Mouse (Mus musculus) stomach, embryonic 16.5 days (tissue): ENCODE results near the gene Man1b1. TPM values are rescaled to one million over a fixed set of nuclear protein-coding genes. Genes with fewer than 3 reads are reported as not detected.

Experiments
- ATAC-seq: fragments of 200-750 bp; cut with Nextera tagmentation; 2 replicates; pipeline ENCODE4 v1.8.0; 2017; ENCODE audit warnings: moderate number of reproducible peaks, moderate TSS enrichment; ENCODE audit not compliant: insufficient read depth, low FRiP score
- H3K27ac ChIP-seq: fragments of 300-500 bp; sonication (generic); 2 replicates; pipeline ENCODE4 v1.5.1; 2014; ENCODE audit warnings: low read length
- H3K27me3 ChIP-seq: fragments of 300-500 bp; sonication (generic); 2 replicates; pipeline ENCODE4 v1.6.1; 2014; ENCODE audit warnings: low read length, control low read depth, mixed read lengths; ENCODE audit not compliant: control insufficient read depth, insufficient read depth
- H3K36me3 ChIP-seq: fragments of 300-500 bp; sonication (generic); 2 replicates; pipeline ENCODE4 v1.6.1; 2014; ENCODE audit warnings: low read length; ENCODE audit not compliant: control insufficient read depth, insufficient read depth
- H3K4me1 ChIP-seq: fragments of 300-500 bp; sonication (generic); 2 replicates; pipeline ENCODE4 v1.6.1; 2014; ENCODE audit warnings: low read length, control low read depth, mixed read lengths; ENCODE audit not compliant: control insufficient read depth, insufficient read depth
- H3K4me2 ChIP-seq: fragments of 300-500 bp; sonication (generic); 2 replicates; pipeline ENCODE4 v1.6.1; 2014; ENCODE audit warnings: low read depth, low read length, mixed read lengths
- H3K4me3 ChIP-seq: fragments of 300-500 bp; sonication (generic); replicated peaks from 2 replicates; pipeline ENCODE4 v1.5.1; 2014; ENCODE audit warnings: mild to moderate bottlenecking, low read length
- H3K9ac ChIP-seq: fragments of 300-500 bp; sonication (generic); 2 replicates; pipeline ENCODE4 v1.6.1; 2014; ENCODE audit warnings: low read length
- H3K9me3 ChIP-seq: fragments of 300-500 bp; sonication (generic); replicated peaks from 2 replicates; pipeline ENCODE4 v1.6.1; 2016; ENCODE audit warnings: low read length, control low read depth; ENCODE audit not compliant: control insufficient read depth
- WGBS: fragments of 180-500 bp; shearing (Covaris S2); extraction: QIAGEN DNeasy Blood & Tissue Kit; methylation state at CpG from one replicate; pipeline ENCODE4 v1.1.7; 2014; 5-methylcytosine and 5-hydroxymethylcytosine counted together
- polyA plus RNA-seq: library from polyadenylated mRNA; unstranded; fragments of >200 nt; fragmentation: Nextera tagmentation; extraction: Ambion mirVana; gene quantifications from 2 replicates; pipeline ENCODE4 v1.2.1, GENCODE M21; 2015

Man1b1 gene
- 46.0 and 47.0 TPM in 2 replicates for polyA plus RNA-seq

DNA sequence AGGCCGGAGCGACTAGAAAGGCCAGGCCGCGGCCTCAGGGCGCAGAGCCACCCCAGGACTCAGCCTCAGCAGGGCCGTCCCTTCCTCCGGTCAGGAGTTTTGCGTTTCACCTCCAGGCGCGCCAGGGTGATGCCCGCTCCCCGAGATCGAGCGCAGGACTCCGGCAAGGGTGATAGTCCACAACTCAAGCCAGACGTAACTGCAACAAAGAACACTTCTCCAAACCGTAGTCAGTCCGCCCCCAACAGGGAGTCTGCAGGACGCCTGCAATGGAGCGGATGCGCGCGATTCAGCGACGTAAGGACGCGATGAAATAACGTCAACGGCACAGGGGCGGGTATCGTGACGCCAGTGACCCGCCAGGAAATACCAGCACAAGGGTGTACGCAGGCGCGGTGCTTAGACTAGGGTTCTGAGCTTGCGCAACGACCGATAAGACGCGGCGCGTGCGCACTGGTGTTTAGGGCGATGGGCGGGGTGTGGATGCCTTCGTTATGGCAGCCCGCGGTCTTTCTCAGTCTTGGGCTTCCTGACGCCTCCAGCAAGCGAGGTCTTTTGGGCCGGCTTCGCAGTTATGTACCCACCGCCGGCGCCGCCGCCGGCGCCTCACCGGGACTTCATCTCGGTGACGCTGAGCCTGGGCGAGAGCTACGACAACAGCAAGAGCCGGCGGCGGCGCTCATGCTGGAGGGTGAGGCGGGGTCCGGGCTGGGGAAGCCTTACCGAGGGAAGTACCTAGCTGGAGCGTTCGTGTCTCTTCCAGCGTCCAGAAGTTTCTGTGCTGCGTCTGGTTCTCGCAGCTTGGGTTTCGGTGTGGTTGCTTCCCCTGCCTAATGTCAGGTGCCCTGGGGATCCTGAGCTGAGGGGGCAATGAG is at the start of gene Man1b1:
Man1b1 (plus strand) TSS at position 53 of the 875 bp plus-strand sequence.
- H3K36me3 ChIP-seq = peaks cover 17% of the 10 kb centered on the region
- no peaks in the 10 kb centered on the region for H3K27me3 ChIP-seq
- H3K9ac ChIP-seq = peak within 1 kb of the TSS; percentile 96
- H3K4me2 ChIP-seq = peak within 1 kb of the TSS; percentile 74
- under 1% methylated on average over 78 of the region's 78 CpGs for WGBS
- peak; percentile 99 for ATAC-seq
- peaks cover 14% of the 10 kb centered on the region for H3K4me1 ChIP-seq
- H3K9me3 ChIP-seq = no peaks in the 10 kb centered on the region
- H3K27ac ChIP-seq = peak within 1 kb of the TSS; percentile 92
- H3K4me3 ChIP-seq = peak within 1 kb of the TSS; percentile 67

DNA sequence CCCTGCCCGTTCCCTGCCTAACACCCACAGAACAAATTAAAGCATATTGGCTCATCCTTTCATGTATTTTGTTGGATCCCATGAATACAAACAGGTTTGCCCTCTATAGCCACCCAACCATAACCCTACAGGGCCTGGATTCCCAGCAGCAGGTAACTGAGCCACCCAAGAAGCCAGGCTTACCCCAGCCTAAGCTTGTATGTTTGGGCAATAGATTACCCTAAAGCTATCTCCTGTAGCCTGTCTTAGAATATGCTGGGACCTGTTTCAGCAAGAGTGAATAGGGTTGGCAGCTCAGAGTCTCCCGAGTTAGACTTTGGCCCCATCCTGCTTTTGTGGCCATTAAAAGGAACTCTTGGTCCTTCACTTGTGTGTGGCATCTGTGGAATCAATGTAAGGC is 46.6 kb upstream of the Man1b1 start:
- WGBS = 77% methylated on average over 2 of the region's 2 CpGs
- H3K4me2 ChIP-seq = no peak overlapping the region
- H3K4me3 ChIP-seq = no peak overlapping the region
- peaks cover 14% of the 10 kb centered on the region for H3K36me3 ChIP-seq
- H3K27ac ChIP-seq = peak overlapping the region; percentile 97
- peaks cover 19% of the 10 kb centered on the region for H3K27me3 ChIP-seq
- H3K9ac ChIP-seq = no peak overlapping the region
- peaks cover 39% of the 10 kb centered on the region for H3K4me1 ChIP-seq
- no peak for ATAC-seq
- H3K9me3 ChIP-seq = no peaks in the 10 kb centered on the region

- ATAC-seq = 0 out of 2 replicates have a peak, but pooled peaks have one; percentile 35
- H3K4me1 ChIP-seq = peaks cover 39% of the 10 kb centered on the region
- H3K9ac ChIP-seq = peak overlapping the region; percentile 45; the same call in 1 of the 2 replicates
- H3K27me3 ChIP-seq = peaks cover 27% of the 10 kb centered on the region
- WGBS = 44% methylated on average over 1 of the region's 1 CpGs
- H3K4me3 ChIP-seq = no peak overlapping the region
- peaks cover 14% of the 10 kb centered on the region for H3K36me3 ChIP-seq
- H3K4me2 ChIP-seq = peak overlapping the region; percentile 32; the same call in 1 of the 2 replicates
- peak overlapping the region; percentile 97 for H3K27ac ChIP-seq
- H3K9me3 ChIP-seq = no peaks in the 10 kb centered on the region
Observed at GRCm38 (mm10) chr2:25286314-25286713, 45.8 kb upstream of the Man1b1 start.

DNA sequence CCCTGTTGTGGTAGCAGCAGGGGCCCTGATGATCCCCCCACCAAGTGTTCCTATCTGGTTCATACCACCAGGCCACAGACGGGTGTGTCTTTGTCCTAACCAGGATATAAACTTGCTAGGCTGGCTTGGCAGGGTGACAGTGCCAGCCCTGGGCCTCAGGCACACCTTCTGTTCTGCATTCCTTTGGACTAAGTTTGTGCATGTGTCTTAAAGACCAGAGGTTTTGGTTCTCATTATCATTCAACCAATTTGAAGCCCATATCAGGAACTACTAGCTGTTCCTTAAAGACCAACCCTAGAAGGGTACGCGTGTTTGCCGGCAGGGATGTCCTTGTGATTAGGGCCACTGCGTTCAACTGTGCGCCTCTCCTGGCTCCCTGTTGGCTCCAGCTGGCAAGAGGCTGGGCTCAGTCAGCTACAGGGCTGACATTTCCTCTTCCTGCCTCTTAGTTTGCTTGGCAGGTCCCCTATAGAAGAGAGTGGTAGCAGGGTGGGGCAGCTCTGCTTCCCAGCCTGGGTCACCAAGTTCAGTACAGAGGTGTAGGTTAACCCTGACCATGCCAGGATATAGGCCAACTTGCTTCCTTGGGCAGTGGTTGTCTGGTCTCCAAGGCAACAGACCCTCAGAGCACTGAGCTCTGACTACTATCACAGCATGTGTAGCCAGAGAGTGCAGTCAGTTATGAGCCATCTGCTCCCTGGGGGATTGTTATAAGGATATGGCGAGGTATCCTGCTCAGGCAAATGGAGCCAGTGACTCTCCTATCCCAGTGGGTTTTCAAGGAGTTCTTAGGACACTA is 45.1 kb upstream of the Man1b1 start:
- Histone ChIP-seq H3K9me3 (no peaks in the 10 kb centered on the region), H3K4me2 (peak overlapping the region; percentile 32; the same call in 1 of the 2 replicates), H3K27me3 (peaks cover 34% of the 10 kb centered on the region), H3K4me3 (no peak overlapping the region), H3K36me3 (peaks cover 14% of the 10 kb centered on the region), H3K4me1 (peaks cover 45% of the 10 kb centered on the region), H3K9ac (peak overlapping the region; percentile 42; the same call in 1 of the 2 replicates), H3K27ac (peak overlapping the region; percentile 97)
- 27% methylated on average over 7 of the region's 7 CpGs for WGBS
- peak; percentile 80 for ATAC-seq

DNA sequence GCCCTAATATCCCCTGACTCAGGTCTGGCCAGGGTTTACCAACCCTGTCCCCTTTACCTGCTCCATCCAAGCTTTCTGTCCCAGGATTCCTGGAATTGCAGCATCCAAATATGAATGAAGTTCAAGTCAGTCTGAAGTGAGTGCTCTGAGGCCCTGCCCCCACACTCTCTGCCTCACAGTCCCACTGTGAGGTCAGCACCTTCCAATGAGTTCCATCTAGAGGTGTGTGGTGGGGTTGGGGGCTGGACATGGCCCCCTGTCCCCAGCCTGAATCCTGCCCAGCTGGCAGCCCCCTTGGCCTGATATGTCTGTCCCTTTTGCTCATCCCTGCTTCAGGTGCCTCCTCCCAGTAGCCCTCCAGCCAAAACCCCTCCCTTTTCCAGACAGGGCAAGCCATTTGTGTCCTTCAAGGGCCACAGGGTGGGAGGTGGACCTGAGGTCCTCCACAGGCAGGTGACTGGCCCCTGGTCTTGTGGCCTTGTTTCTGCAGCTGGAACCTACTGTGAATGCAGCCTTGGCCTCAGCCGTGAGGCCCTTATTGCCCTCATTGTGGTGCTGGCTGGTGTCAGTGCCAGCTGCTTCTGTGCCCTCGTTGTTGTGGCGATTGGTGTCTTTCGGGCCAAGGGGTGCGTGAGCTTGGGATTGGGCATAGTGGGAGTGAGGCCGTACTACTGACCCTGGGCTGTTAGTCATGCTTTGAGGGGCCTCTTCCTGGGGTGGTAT is 44.0 kb upstream of the Man1b1 start, which contains the start of gene Tmem210:
Tmem210 (plus strand) TSS at position 219 of the 723 bp plus-strand sequence.
- H3K4me2 ChIP-seq = peak within 1 kb of the TSS; percentile 32; the same call in 1 of the 2 replicates
- peaks cover 52% of the 10 kb centered on the region for H3K4me1 ChIP-seq
- peaks cover 14% of the 10 kb centered on the region for H3K36me3 ChIP-seq
- 83% methylated on average over 6 of the region's 6 CpGs for WGBS
- H3K27me3 ChIP-seq = peaks cover 42% of the 10 kb centered on the region
- no peaks in the 10 kb centered on the region for H3K9me3 ChIP-seq
- H3K27ac ChIP-seq = peak within 1 kb of the TSS; percentile 97
- H3K9ac ChIP-seq = peak within 1 kb of the TSS; percentile 42; the same call in 1 of the 2 replicates
- H3K4me3 ChIP-seq = no peak within 1 kb of the TSS
- ATAC-seq = no peak

DNA sequence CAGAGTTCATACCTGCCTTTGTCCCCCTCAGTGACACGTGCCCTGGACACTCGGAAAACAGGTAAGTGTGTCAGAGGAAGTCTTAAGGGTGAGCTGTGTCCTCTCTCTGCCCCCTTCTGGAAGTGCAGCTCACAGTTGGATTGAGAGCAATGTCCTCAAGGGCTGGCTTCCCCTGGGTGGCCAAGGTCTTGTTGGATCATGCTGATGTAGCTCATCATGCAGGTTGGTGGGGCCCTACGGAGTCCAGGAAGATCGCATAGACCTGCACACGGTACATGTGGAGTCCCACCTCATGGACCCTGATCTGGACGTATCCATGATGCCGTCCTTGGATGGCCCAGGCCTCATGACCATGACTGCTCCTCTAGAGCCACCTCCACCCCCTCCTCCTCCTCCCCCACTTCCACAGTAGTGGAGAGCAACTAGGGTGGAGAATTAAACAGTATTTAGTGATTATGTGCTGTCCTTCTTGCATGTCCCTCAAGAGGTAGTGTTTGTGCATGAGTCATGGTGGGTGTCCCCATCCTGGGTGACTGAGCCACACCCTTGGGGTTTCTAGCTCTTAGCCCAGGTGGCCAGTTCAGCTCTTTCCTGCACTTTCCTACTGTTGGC is 43.3 kb upstream of the Man1b1 start:
- Histone ChIP-seq H3K36me3 (peaks cover 14% of the 10 kb centered on the region), H3K27ac (peak overlapping the region; percentile 97), H3K27me3 (peaks cover 45% of the 10 kb centered on the region), H3K4me2 (no peak overlapping the region), H3K4me3 (no peak overlapping the region), H3K9ac (no peak overlapping the region), H3K9me3 (no peaks in the 10 kb centered on the region), H3K4me1 (peaks cover 52% of the 10 kb centered on the region)
- ATAC-seq = no peak
- WGBS = 75% methylated on average over 7 of the region's 7 CpGs

GRCm38 (mm10) chr2:25289651-25290050 is 42.5 kb upstream of the Man1b1 start, which contains the start of gene Lrrc26:
Gene Lrrc26 (plus strand): TSS chr2:25289915.
- Histone ChIP-seq H3K9me3 (no peaks in the 10 kb centered on the region), H3K27me3 (peaks cover 45% of the 10 kb centered on the region), H3K4me2 (peak within 1 kb of the TSS; percentile 55), H3K27ac (peak within 1 kb of the TSS; percentile 97), H3K4me3 (peak within 1 kb of the TSS; percentile 45), H3K4me1 (peaks cover 52% of the 10 kb centered on the region), H3K36me3 (peaks cover 7% of the 10 kb centered on the region; the same call in 1 of the 2 replicates), H3K9ac (peak within 1 kb of the TSS; percentile 61)
- ATAC-seq = no peak
- WGBS = 7% methylated on average over 11 of the region's 11 CpGs
